Mouse (Mus musculus) neural tube, embryonic 11.5 days (tissue): ENCODE measurements around the gene Gm6309. TPM values are rescaled to one million over a fixed set of nuclear protein-coding genes. Genes with fewer than 3 reads are reported as not detected.
"Not testable (repeated sequence)": the region's sequence is repeated elsewhere in the genome, so short reads cannot be mapped to it uniquely, and the experiment has no call there.

ENCODE experiments used
- ATAC-seq: fragments of 200-750 bp; cut with Nextera tagmentation; 2 replicates; pipeline ENCODE4 v1.8.0; 2017; ENCODE audit warnings: moderate number of reproducible peaks, mild to moderate bottlenecking, moderate TSS enrichment, moderate library complexity; ENCODE audit not compliant: insufficient read depth, low FRiP score, low TSS enrichment
- DNase-seq: peaks from one replicate; pipeline ENCODE4 v3.0.0-alpha.2; 2015; ENCODE audit warnings: low spot score
- H3K27ac ChIP-seq: fragments of 300-500 bp; sonication (generic); 2 replicates; pipeline ENCODE4 v1.5.1; 2014; ENCODE audit warnings: low read depth, mild to moderate bottlenecking, low read length
- H3K27me3 ChIP-seq: fragments of 300-500 bp; sonication (generic); 2 replicates; pipeline ENCODE4 v1.6.1; 2014; ENCODE audit warnings: mild to moderate bottlenecking, low read length, mixed read lengths; ENCODE audit not compliant: control insufficient read depth, insufficient read depth
- H3K36me3 ChIP-seq: fragments of 300-500 bp; sonication (generic); 2 replicates; pipeline ENCODE4 v1.6.1; 2014; ENCODE audit warnings: mild to moderate bottlenecking, low read length, moderate library complexity, mixed read lengths; ENCODE audit not compliant: control insufficient read depth, insufficient read depth
- H3K4me1 ChIP-seq: fragments of 300-500 bp; sonication (generic); 2 replicates; pipeline ENCODE4 v1.6.1; 2014; ENCODE audit warnings: low read length, mixed read lengths; ENCODE audit not compliant: control insufficient read depth, insufficient read depth
- H3K4me2 ChIP-seq: fragments of 300-500 bp; sonication (generic); 2 replicates; pipeline ENCODE4 v1.6.1; 2014; ENCODE audit warnings: low read depth, mild to moderate bottlenecking, moderate library complexity
- H3K4me3 ChIP-seq: fragments of 300-500 bp; sonication (generic); 2 replicates; pipeline ENCODE4 v1.5.1; 2014; ENCODE audit warnings: low read depth, low read length
- H3K9ac ChIP-seq: fragments of 300-500 bp; sonication (generic); 2 replicates; pipeline ENCODE4 v1.6.1; 2014; ENCODE audit warnings: mild to moderate bottlenecking, low read length
- H3K9me3 ChIP-seq: fragments of 300-500 bp; sonication (generic); 2 replicates; pipeline ENCODE4 v1.6.1; 2016; ENCODE audit warnings: low read length; ENCODE audit not compliant: control insufficient read depth
- WGBS: fragments of 180-500 bp; shearing (Covaris S2); extraction: QIAGEN DNeasy Blood & Tissue Kit; methylation state at CpG from one replicate; pipeline ENCODE4 v1.1.7; 2014; 5-methylcytosine and 5-hydroxymethylcytosine counted together
- polyA plus RNA-seq: library from polyadenylated mRNA; unstranded; fragments of >200 nt; fragmentation: Nextera tagmentation; extraction: Ambion mirVana; gene quantifications from 2 replicates; pipeline ENCODE4 v1.2.1, GENCODE M21; 2014

Gm6309 gene
- polyA plus RNA-seq, result not detected in 2 replicates

GRCm38 (mm10) chr5:146170621-146171020 is at the start of gene Gm6309:
TSS of gene Gm6309 (minus strand) at chr5:146170721.
- not testable (repeated sequence) for H3K27ac ChIP-seq, H3K4me3 ChIP-seq, H3K4me2 ChIP-seq, H3K4me1 ChIP-seq, ATAC-seq, H3K27me3 ChIP-seq, H3K9ac ChIP-seq, H3K36me3 ChIP-seq, DNase-seq, H3K9me3 ChIP-seq
- WGBS, result 92% methylated on average over 2 of the region's 2 CpGs

- Histone ChIP-seq H3K4me1 (no peaks in the 10 kb centered on the region), H3K4me3 (no peak overlapping the region), H3K9ac (no peak overlapping the region), H3K36me3 (peaks cover 19% of the 10 kb centered on the region), H3K4me2 (no peak overlapping the region), H3K9me3 (no peaks in the 10 kb centered on the region), H3K27ac (no peak overlapping the region), H3K27me3 (no peaks in the 10 kb centered on the region)
- DNase-seq (no peak), ATAC-seq (no peak)
- 95% methylated on average over 5 of the region's 5 CpGs for WGBS
These were observed 35.0 kb upstream of the Gm6309 start for GRCm38 (mm10) chr5:146205537-146205936.

- Histone ChIP-seq H3K4me2 (no peak overlapping the region), H3K9ac (no peak overlapping the region), H3K9me3 (no peaks in the 10 kb centered on the region), H3K27ac (no peak overlapping the region), H3K4me1 (no peaks in the 10 kb centered on the region), H3K36me3 (peaks cover 17% of the 10 kb centered on the region), H3K4me3 (no peak overlapping the region), H3K27me3 (no peaks in the 10 kb centered on the region)
- WGBS, result 88% methylated on average over 2 of the region's 2 CpGs
- DNase-seq (no peak), ATAC-seq (no peak)
These were observed 33.4 kb upstream of the Gm6309 start for GRCm38 (mm10) chr5:146203921-146204320.

- Histone ChIP-seq H3K36me3 (peaks cover 12% of the 10 kb centered on the region), H3K4me2 (no peak overlapping the region), H3K27me3 (no peaks in the 10 kb centered on the region), H3K4me3 (no peak overlapping the region), H3K27ac (no peak overlapping the region), H3K4me1 (no peaks in the 10 kb centered on the region), H3K9me3 (no peaks in the 10 kb centered on the region), H3K9ac (no peak overlapping the region)
- ATAC-seq (no peak), DNase-seq (no peak)
- 98% methylated on average over 6 of the region's 6 CpGs for WGBS
These were observed 30.1 kb upstream of the Gm6309 start for GRCm38 (mm10) chr5:146200580-146200979.

GRCm38 (mm10) chr5:146199540-146199939 is 29.0 kb upstream of the Gm6309 start:
- H3K36me3 ChIP-seq, result peaks cover 8% of the 10 kb centered on the region
- no peak overlapping the region for H3K4me2 ChIP-seq
- no peak overlapping the region for H3K4me3 ChIP-seq
- no peaks in the 10 kb centered on the region for H3K27me3 ChIP-seq
- 77% methylated on average over 2 of the region's 2 CpGs for WGBS
- ATAC-seq, result no peak
- H3K9ac ChIP-seq, result no peak overlapping the region
- DNase-seq, result no peak
- H3K27ac ChIP-seq, result no peak overlapping the region
- no peaks in the 10 kb centered on the region for H3K9me3 ChIP-seq
- H3K4me1 ChIP-seq, result no peaks in the 10 kb centered on the region

- no peak overlapping the region for H3K9ac ChIP-seq
- no peak for ATAC-seq
- DNase-seq, result no peak
These were observed 28.6 kb upstream of the Gm6309 start for GRCm38 (mm10) chr5:146199073-146199472.

GRCm38 (mm10) chr5:146193360-146193759 is 22.8 kb upstream of the Gm6309 start:
- no peaks in the 10 kb centered on the region for H3K9me3 ChIP-seq
- no peaks in the 10 kb centered on the region for H3K4me1 ChIP-seq
- no peaks in the 10 kb centered on the region for H3K27me3 ChIP-seq
- 83% methylated on average over 8 of the region's 8 CpGs for WGBS
- H3K4me2 ChIP-seq, result no peak overlapping the region
- no peak overlapping the region for H3K27ac ChIP-seq
- no peak for ATAC-seq
- H3K36me3 ChIP-seq, result no peaks in the 10 kb centered on the region
- H3K4me3 ChIP-seq, result no peak overlapping the region
- H3K9ac ChIP-seq, result no peak overlapping the region
- no peak for DNase-seq

More at GRCm38 (mm10) chr5:146199073-146199472, 28.6 kb upstream of the Gm6309 start:
- H3K4me3 ChIP-seq, result no peak overlapping the region
- H3K4me1 ChIP-seq, result no peaks in the 10 kb centered on the region
- no peaks in the 10 kb centered on the region for H3K9me3 ChIP-seq
- no peak overlapping the region for H3K27ac ChIP-seq
- H3K4me2 ChIP-seq, result no peak overlapping the region
- peaks cover 5% of the 10 kb centered on the region for H3K36me3 ChIP-seq
- no peaks in the 10 kb centered on the region for H3K27me3 ChIP-seq

- H3K4me2 ChIP-seq, result no peak overlapping the region
These were observed 20.2 kb upstream of the Gm6309 start for GRCm38 (mm10) chr5:146190501-146191269.

GRCm38 (mm10) chr5:146190093-146190492 is 19.6 kb upstream of the Gm6309 start:
- Histone ChIP-seq H3K9me3 (no peaks in the 10 kb centered on the region), H3K4me1 (no peaks in the 10 kb centered on the region), H3K27me3 (no peaks in the 10 kb centered on the region), H3K36me3 (no peaks in the 10 kb centered on the region), H3K9ac (no peak overlapping the region), H3K4me3 (no peak overlapping the region), H3K27ac (no peak overlapping the region), H3K4me2 (no peak overlapping the region)
- ATAC-seq (no peak), DNase-seq (no peak)
- WGBS, result 70% methylated on average over 4 of the region's 4 CpGs

More at GRCm38 (mm10) chr5:146190501-146191269, 20.2 kb upstream of the Gm6309 start:
- Histone ChIP-seq H3K36me3 (no peaks in the 10 kb centered on the region), H3K4me1 (no peaks in the 10 kb centered on the region), H3K4me3 (no peak overlapping the region), H3K9me3 (no peaks in the 10 kb centered on the region), H3K27me3 (no peaks in the 10 kb centered on the region), H3K9ac (no peak overlapping the region), H3K27ac (no peak overlapping the region)
- DNase-seq, result no peak
- WGBS, result 71% methylated on average over 3 of the region's 3 CpGs
- no peak for ATAC-seq
